Mouse (Mus musculus) ES-Bruce4 (cell line): ENCODE data around the gene Wdr35. TPM values are rescaled to one million over a fixed set of nuclear protein-coding genes. Genes with fewer than 3 reads are reported as not detected.

Experiments
- H3K27ac ChIP-seq: 2 replicates; pipeline ENCODE4 v1.5.1; 2012; ENCODE audit warnings: low read length, inconsistent platforms; ENCODE audit not compliant: insufficient read depth
- H3K27me3 ChIP-seq: 2 replicates; pipeline ENCODE4 v1.6.1; 2012; ENCODE audit warnings: mild to moderate bottlenecking, low read length, inconsistent platforms; ENCODE audit not compliant: control insufficient read depth, poor library complexity, insufficient read depth, severe bottlenecking
- H3K36me3 ChIP-seq: 2 replicates; pipeline ENCODE4 v1.6.1; 2012; ENCODE audit warnings: inconsistent platforms, mild to moderate bottlenecking, low read length, moderate library complexity; ENCODE audit not compliant: control insufficient read depth, poor library complexity, insufficient read depth, severe bottlenecking
- H3K4me1 ChIP-seq: one replicate; pipeline ENCODE4 v1.8.1; 2011; ENCODE audit warnings: low read length; ENCODE audit not compliant: control insufficient read depth, insufficient read depth
- H3K4me3 ChIP-seq: 2 replicates; pipeline ENCODE4 v1.5.1; 2011; ENCODE audit warnings: low read depth, mild to moderate bottlenecking, low read length
- H3K9ac ChIP-seq: 2 replicates; pipeline ENCODE4 v1.6.1; 2012; ENCODE audit warnings: low read depth, mild to moderate bottlenecking, inconsistent platforms; ENCODE audit not compliant: poor library complexity, severe bottlenecking
- H3K9me3 ChIP-seq: replicated peaks from 2 replicates; pipeline ENCODE4 v1.6.1; 2012; ENCODE audit warnings: mild to moderate bottlenecking, low read length, inconsistent platforms; ENCODE audit not compliant: control insufficient read depth, poor library complexity, insufficient read depth, severe bottlenecking
- CTCF ChIP-seq: IDR thresholded peaks from one replicate; pipeline ENCODE4 v1.8.1; 2011; ENCODE audit warnings: low read depth, low read length
- EP300 ChIP-seq: IDR thresholded peaks from 2 replicates; pipeline ENCODE4 v1.6.1; 2011; ENCODE audit warnings: low read depth, low read length; ENCODE audit not compliant: insufficient read depth
- POLR2A ChIP-seq: IDR thresholded peaks from one replicate; pipeline ENCODE4 v1.8.1; 2011; ENCODE audit warnings: low read length; ENCODE audit not compliant: insufficient read depth
- polyA plus RNA-seq: library from polyadenylated mRNA; stranded (reverse); fragments of >200 nt; gene quantifications from 2 replicates; pipeline ENCODE4 v1.2.4, GENCODE M21; 2011; ENCODE audit warnings: low read depth; ENCODE audit not compliant: missing spikeins, insufficient read depth, insufficient read length

The Wdr35 gene
- polyA plus RNA-seq, 1 experiment: 72.4 TPM

DNA sequence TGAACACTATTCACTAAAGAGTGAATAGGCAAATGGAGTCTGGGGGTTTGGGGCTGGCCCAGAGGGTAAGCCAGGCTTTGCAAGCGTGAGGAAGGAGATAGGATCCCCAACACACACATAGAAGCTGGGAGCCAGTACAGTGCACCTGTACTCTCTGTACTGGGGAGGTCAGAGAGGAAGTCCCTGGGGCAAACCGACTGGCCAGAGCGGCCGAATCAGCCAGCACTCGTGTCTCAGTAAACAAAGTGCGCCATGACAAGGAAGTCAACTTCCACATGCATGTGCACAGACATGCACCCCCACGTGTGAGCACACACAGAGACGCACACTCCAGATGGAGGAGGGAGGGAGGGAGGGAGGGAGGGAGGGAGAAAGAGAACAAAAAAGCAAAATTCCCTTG lies 19.5 kb downstream of the Wdr35 start:
- Histone ChIP-seq H3K4me1 (no peaks in the 10 kb centered on the region), H3K9me3 (no peaks in the 10 kb centered on the region), H3K36me3 (peaks cover 12% of the 10 kb centered on the region), H3K27me3 (no peaks in the 10 kb centered on the region), H3K27ac (no peak overlapping the region), H3K4me3 (no peak overlapping the region), H3K9ac (no peak overlapping the region)
- TF ChIP-seq CTCF: no peak
- TF ChIP-seq EP300: no peak

DNA sequence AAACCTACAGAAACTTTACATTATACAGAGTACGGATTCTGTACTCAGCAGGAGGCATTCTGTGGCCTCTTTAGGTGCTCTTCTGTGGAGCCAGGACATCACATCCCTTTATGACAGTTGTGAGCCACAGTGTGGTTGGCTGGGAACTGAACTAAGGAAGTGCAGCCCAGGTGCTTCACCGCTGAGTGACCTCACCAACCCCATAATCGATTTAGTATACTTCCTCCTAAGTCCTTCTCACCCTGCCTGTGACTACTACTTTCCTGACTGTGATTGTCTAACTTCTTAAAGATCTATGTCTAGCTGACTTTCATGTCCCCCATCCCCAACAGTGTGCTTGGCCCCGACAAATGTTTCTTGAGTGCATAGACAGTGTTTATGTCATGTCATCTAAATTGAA lies 24.6 kb downstream of the Wdr35 start:
- Histone ChIP-seq H3K9ac (no peak overlapping the region), H3K27ac (no peak overlapping the region), H3K9me3 (no peaks in the 10 kb centered on the region), H3K4me3 (no peak overlapping the region), H3K27me3 (no peaks in the 10 kb centered on the region), H3K36me3 (no peaks in the 10 kb centered on the region), H3K4me1 (no peaks in the 10 kb centered on the region)
- TF ChIP-seq EP300 (no peak), POLR2A (no peak), CTCF (no peak)

DNA sequence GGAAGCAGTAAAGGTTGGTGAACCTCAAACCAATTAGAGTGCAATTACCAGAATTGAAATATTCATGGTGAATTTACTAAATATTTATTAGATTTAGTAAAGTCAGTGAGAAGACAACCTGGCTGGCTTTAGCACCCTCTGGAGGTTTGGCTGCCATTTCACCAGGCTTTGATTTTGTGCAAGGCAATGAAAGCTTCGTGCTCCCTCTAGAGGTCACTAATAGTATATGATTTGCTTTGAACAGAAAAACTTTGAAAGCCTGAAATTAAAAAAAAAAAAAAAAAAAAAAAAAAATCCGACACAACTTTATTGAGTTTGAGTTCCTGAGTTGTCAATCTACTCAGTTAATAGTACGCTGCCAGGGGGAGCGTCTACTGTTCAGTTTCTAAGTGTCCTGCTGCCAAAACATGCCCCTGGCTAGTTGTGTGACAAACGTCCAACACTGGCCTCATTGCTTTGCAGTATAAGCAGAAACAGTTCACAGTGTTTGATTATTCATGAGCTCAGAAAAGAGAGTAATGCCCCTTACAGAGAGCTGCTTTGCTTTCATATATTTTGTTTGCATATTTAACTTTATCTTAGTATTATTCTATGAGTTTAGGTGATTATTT lies 28.5 kb downstream of the Wdr35 start:
- Histone ChIP-seq H3K27ac (no peak overlapping the region), H3K36me3 (peaks cover 6% of the 10 kb centered on the region), H3K9ac (no peak overlapping the region)

GRCm38 (mm10) chr12:9007146-9007545 lies 33.5 kb downstream of the Wdr35 start:
- no peak overlapping the region for H3K27ac ChIP-seq
- no peak overlapping the region for H3K4me3 ChIP-seq
- no peak overlapping the region for H3K9ac ChIP-seq
- H3K36me3 ChIP-seq: peaks cover 12% of the 10 kb centered on the region
- no peaks in the 10 kb centered on the region for H3K9me3 ChIP-seq
- H3K4me1 ChIP-seq: no peaks in the 10 kb centered on the region
- H3K27me3 ChIP-seq: no peaks in the 10 kb centered on the region
- TF ChIP-seq EP300: no peak
- no peak for TF ChIP-seq CTCF
- TF ChIP-seq POLR2A: no peak

More for the DNA sequence above, 28.5 kb downstream of the Wdr35 start:
- no peak overlapping the region for H3K4me3 ChIP-seq
- no peaks in the 10 kb centered on the region for H3K9me3 ChIP-seq
- peak; percentile 62 for TF ChIP-seq CTCF
- TF ChIP-seq POLR2A: no peak
- no peaks in the 10 kb centered on the region for H3K27me3 ChIP-seq
- no peaks in the 10 kb centered on the region for H3K4me1 ChIP-seq

GRCm38 (mm10) chr12:9007811-9008210 lies 34.1 kb downstream of the Wdr35 start:
- H3K4me1 ChIP-seq: no peaks in the 10 kb centered on the region
- peaks cover 14% of the 10 kb centered on the region for H3K36me3 ChIP-seq
- no peaks in the 10 kb centered on the region for H3K27me3 ChIP-seq
- H3K4me3 ChIP-seq: no peak overlapping the region
- TF ChIP-seq POLR2A (no peak), CTCF (no peak), EP300 (no peak)
- H3K9ac ChIP-seq: no peak overlapping the region
- no peaks in the 10 kb centered on the region for H3K9me3 ChIP-seq
- H3K27ac ChIP-seq: no peak overlapping the region

DNA sequence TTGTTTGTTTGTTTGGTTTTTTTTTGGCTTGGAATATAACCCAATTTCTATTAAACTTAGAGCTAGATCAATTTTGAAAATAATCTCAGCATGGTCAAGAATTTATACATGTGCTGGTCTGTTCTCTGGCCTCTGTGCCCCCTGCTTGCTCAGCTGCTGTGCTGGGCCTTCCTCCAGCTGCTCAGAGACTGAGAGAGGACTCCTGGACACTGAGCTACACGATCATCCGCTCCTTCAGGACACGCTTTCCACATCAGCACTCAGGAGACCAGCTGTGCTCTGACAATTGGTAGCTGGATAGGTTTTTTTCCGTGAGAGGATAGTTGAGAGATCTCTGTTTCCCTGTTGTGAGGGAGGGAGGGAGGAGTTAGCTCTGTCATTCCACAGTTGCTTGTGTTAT lies 36.6 kb downstream of the Wdr35 start:
- Histone ChIP-seq H3K9me3 (no peaks in the 10 kb centered on the region), H3K4me1 (no peaks in the 10 kb centered on the region), H3K36me3 (peaks cover 16% of the 10 kb centered on the region), H3K27me3 (no peaks in the 10 kb centered on the region), H3K27ac (no peak overlapping the region), H3K4me3 (no peak overlapping the region), H3K9ac (no peak overlapping the region)
- TF ChIP-seq CTCF (no peak), EP300 (no peak), POLR2A (no peak)
